Mouse (Mus musculus) spleen, adult 2 months (tissue): ENCODE measurements around the gene Gpr68.

Source experiments
- CTCF ChIP-seq: fragments of 200-500 bp; IDR thresholded peaks from 2 replicates; pipeline ENCODE4 v1.5.1; 2011; ENCODE audit warnings: mild to moderate bottlenecking, inconsistent platforms; ENCODE audit not compliant: insufficient read depth, insufficient read length, insufficient replicate concordance; ENCODE audit errors: extremely low read depth
- POLR2A ChIP-seq: fragments of 200-500 bp; IDR thresholded peaks from 2 replicates; pipeline ENCODE4 v1.6.1; 2011; ENCODE audit warnings: low read depth, low read length, inconsistent platforms

DNA sequence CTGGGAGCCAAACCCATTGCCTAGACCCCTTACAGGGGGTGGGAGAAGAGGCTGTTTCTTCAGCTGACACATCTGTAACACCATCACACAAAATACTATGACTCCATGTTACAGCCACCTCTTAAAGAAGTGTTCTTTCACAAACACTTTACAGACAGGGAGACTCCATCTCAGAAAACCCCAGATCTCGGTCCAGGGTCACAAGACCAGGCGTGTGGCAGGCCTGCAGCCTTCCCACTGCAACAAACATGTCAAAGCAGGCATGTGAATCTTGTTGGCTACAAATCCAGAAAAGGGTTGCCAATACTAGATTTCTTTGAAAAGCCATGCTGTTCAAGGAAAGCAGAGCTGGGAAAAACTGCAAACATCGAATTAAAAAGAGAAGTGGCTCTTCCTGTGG lies 33.4 kb upstream of the Gpr68 start:
- TF ChIP-seq CTCF (no peak), POLR2A (no peak)
